Mouse (Mus musculus) bone marrow macrophage, adult 2 months (primary cell): ENCODE measurements at regions not wholly inside any gene's neighbourhood (a gene's known extent, or its start where the extent isn't known, plus 50 kb on each side); places are given as distances from the start of the nearest gene placed in this dataset.

Experiments used
- CTCF ChIP-seq: IDR thresholded peaks from 2 replicates; pipeline ENCODE4 v1.5.1; 2012; ENCODE audit warnings: low read depth, mild to moderate bottlenecking, low read length, moderate library complexity
- POLR2A ChIP-seq: IDR thresholded peaks from 2 replicates; pipeline ENCODE4 v1.6.1; 2012; ENCODE audit warnings: mild to moderate bottlenecking, low read depth, low read length, borderline replicate concordance

GRCm38 (mm10) chr17:79543907-79544522 lies 67.6 kb upstream of the Rmdn2 start:
- TF ChIP-seq POLR2A (no peak), CTCF (no peak)
